Mouse (Mus musculus): ENCODE measurements around the gene Soga1.

Soga1 gene

DNA sequence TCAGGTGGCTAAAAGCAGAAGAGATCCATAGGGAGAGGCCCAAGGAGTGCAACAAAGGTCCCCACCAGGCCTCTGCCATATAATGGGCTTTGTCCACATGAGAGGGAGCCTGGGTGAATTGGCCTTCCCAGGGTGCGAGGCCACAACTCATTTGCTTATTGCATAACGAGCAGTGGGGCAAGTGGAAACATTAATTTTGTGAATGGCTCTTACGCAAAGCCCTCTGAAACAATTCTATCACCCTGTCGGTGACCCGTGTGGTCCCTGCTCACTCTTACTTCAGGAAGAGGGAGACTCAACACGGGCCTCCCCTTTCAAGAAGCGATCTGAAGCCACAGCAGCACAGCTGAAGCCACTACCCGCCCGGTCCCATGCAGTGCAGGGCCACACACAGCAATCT is 41.8 kb downstream of the Soga1 start:
- DNase-seq (ENCODE audit: low read depth, low spot score), result no peak

DNA sequence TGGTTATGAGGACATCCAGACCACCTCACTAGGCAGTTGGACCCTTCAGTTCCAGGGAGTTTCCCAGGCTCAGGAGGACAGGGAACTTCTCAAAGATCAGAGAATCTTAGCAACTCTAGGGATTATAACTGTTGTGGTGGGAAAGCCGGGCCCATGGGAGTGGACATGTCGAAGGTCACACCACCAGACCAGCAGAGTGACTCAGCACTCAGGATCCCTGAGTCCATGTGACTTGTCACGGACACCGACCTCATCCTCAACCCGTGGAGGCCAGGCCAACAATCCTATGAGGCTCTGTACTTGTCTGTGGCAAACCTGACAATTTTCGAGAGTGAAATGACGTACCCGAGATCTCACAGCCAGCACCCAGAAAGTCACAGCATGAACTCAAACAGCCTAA is 42.7 kb downstream of the Soga1 start:
- no peak for DNase-seq (ENCODE audit: low read depth, low spot score)

DNA sequence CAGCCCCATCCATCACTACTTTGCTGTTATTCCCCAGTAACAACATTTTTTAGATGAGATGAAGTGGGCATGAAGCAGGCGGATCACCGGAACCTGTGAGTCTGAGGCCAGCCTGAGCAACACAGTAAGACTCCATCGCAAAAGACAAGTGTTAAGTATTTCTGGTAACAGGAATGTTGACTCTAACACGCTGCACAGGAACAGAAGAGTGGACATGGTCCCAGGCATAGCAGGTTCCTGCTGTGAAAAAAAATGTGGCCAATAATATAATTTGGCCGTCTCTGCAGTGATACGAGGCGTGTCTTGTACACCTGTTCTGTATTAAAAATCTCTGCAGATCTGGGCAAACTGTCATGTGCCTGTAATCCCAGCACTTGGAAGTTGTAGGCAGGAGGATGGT is 43.7 kb downstream of the Soga1 start:
- DNase-seq (ENCODE audit: low read depth, low spot score), result no peak

DNA sequence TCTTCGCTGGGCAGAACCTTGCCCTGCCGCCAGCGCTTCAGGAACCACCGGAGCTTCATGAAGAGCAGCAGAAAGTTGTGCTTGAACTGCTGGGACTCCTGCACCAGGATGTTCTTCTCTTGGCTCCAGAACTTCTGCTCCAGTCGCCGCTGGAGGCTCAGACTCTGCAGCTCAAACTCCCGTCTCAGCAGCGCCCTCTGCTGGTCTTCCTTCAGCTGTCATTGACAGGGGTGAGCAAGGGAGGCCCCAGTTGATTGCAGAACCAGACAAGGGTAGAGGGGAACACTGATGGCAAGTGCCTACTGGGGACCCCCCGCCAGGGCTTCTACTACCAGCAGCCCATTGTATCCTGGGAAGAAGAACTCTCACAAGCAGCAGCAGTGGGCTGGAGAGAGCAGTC is 48.2 kb downstream of the Soga1 start:
- no peak for DNase-seq (ENCODE audit: low read depth, low spot score)

DNA sequence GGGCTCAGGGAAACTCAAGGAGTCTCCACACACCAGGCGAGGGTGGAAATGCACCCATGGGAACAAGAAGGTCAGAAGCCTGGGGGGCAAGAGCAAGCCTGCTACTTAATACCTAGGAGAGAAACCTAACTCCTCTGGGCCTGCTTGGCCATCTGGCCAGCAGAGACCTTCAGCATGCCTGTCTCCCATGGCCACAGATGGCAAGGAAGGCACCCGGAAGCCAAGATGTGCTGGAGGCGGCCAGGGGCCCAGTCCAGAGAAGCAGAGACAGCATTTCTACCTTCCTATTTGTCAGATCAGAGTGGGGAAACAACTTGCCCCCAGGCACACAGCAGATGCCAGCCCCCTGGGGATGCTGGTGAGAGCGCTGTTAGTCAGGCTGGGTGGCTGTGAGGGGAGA is 50.8 kb downstream of the Soga1 start:
- no peak for DNase-seq (ENCODE audit: low read depth, low spot score)

DNA sequence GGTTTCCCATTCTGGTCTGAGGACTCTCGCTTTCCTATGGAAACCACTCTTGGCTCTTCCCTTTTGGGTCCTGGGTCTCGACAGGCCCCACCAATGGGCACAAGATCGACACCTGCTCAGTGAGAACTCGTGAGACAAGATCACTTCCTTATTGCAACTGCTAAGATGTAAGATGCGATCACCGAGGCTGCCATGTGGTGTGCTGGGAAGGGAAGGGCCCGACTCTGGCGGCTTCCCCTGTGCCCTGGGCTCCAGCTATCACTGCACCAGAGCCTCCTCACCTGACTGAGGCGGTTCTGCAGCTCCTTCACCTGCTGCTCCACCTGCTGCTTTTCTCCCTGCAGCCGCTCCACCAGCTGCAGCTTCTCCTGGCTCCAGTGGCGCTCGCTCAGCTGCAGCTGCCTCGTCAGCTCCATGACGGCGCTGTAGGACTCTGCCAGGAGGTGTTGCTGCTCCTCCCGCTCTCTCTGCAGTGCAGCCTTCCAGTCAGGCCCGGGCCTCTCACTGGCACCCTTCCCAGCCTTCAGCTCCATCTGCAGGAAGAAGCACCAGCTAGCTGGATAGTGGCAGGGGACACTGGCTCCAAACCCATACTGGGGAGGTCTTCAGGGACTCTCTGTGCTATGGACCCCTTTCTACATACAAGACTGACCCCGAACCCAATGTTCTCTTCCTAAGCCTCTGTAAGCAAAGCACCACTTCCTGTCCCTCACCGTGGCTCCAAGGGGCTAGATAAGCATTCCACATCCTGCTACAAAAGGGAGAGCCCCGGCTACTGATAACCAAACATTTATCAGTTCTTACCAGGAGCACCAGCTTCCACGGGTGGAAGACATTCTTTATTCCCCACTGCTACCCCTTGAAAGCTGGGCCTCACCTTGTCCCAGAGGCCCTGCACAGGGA is 51.7 kb downstream of the Soga1 start:
- no peak for DNase-seq (ENCODE audit: low read depth, low spot score)

DNA sequence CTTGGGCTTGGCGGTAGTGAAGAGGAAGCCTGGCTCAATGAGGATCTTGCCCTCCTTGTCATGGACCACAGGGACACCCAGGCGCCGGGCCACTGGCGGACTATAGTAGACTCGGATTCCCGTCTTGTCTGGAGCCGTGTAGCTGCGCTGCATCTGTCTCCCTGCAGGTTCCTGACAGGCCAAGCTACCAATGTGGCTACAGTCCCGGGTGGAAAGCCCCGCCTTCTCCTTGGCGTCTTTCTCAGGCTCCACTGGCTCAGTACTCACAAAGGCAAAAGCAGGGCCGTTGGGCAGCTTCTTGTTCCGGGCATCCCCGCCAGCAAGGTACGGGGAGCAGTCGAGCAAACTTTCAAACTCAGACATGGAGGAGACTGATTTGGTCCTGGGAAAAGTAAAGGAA is 57.9 kb downstream of the Soga1 start:
- no peak for DNase-seq (ENCODE audit: low read depth, low spot score)

DNA sequence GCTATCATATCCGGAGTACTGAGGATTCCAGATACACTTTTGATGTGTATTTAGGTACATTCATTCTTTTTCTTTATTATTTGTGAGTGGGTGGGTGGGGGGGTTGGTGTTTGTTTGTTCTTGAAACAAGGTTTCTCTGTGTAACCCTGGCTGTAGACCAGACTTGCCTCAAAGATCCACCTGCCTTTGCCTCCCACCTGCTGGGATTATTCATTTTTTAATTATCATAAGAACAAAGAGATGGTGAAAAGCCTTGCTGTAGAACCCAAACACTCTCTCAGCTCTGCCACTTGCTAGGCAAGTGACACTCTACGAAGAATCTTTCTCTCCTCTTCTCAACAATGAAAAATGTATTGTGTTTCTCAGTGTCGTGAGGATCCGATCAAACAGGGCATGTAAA is 59.8 kb downstream of the Soga1 start:
- DNase-seq (ENCODE audit: low read depth, low spot score), result no peak

DNA sequence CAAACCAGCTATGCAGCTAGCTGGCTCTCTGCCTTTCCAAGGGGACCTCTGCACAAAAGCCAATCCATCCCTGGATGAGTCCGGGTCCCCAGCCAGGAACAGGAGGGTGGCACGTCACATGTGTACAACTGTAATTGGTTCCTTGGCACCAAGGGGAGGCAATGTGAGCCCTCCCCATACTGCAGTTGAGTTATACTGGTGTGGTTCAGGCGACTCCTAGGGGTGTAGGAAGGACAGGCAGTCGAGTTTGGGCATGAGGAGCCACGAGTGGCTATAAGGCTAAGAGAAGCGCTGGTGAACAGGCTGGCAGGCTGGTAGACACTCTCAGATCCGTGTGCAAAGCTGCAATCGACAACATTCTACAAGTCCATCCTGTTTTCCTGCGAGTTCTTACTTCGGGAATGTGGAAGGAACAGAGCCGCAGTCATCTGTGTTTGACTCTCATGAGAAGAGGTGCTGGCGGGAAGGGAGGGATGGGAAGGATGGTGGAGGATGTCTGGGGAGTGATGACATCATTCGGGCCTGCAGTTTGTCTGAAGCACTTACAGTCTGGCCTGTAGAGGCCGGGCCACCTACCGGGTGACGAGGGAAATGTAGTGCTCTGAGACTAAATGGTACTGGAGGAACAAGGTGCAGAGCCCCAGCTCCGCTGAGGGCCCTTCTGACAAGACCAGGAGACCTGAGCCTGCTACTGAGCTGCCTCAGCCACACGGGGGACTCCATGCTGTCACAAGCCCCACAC is 62.4 kb downstream of the Soga1 start:
- DNase-seq (ENCODE audit: low read depth, low spot score), result no peak

DNA sequence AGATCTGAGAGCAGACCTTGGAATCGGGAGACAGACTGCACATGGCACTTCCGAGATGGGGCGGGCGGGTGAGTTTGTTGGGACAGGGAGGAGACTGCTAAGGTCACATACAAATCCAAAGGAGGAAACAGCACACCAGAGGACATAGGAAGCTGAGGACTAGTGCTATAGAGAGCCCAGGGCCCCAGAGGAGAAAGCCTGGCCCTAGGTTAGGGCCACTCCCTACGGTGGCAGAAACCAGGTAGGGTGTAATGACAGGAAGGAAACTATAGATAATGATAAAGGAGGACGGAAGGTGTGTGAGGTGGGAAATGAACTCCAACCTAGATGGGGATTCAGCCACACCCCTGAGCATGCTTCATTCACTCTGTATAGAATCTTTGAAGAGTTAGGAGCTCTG is 66.7 kb downstream of the Soga1 start:
- DNase-seq (ENCODE audit: low read depth, low spot score), result no peak

DNA sequence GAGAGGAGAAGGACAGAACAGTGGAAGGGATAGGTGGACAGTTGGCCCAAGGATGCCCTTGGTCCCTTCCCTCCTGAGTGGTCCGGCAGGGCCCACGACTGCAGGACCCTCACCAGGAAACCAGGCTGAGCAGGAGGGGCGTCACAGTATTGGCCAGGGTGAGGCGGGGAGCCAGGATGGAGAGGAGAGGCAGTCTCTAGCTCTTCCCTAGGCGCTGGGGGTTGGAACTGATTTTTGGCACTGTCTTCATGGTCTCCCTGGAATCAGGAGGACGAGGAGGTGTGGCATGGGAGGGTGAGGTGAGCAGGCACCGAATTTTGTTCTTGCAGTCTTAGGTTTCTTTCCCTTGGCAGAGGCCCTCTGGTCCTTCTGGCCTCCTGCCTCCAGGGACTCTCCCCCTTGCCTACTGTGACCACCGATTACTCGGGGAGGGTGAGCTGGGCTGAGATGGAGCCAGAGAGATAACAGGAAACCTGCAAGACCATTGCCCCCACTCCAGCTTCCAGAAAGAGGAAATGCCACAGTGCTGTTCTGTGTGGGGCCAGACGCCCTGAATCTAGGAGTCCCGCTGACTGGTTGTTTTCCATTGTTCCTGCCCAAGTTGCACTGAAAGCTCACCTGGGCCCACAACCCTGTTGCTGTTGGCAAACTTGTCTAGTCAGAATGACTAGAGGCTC is 68.3 kb downstream of the Soga1 start:
- no peak for DNase-seq (ENCODE audit: low read depth, low spot score)

DNA sequence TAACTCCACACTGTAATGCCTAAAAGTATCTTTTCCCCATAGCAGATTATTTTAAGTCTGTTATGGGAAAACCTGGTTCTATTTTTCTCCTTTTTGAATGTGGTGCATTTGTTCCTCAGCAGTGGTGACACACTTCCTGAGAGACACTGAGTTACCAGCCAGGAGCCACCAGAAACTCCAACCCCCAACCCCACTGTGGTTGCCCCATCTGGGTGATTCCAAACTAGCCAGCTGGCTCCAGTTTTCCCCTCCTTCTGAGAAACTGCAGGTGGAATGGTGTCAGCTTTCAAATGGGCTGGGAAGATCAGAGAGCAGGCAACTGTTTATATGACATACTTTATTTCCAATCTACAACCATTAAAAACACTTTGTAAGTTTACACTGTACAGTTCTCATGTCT is 68.9 kb downstream of the Soga1 start:
- DNase-seq (ENCODE audit: low read depth, low spot score), result no peak

DNA sequence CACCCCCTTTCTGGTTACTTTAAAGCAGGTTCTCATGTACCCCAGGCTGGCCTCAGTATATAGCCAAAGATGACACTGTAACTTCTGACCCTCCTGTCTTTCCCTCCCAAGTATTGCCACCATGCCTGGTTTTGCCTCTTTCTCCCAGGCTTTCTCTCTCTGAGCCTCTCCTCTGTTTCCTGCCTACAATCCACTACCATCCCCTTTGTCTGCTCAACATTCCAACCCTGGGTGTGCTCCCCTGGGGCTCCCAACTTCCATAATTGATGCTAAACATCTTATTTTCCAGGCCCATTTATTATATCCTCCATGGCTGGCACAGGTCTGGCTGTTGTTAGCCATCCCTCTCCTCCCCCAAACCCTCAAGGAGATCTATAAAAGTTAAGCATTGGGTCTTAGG is 70.5 kb downstream of the Soga1 start:
- DNase-seq (ENCODE audit: low read depth, low spot score), result no peak

DNA sequence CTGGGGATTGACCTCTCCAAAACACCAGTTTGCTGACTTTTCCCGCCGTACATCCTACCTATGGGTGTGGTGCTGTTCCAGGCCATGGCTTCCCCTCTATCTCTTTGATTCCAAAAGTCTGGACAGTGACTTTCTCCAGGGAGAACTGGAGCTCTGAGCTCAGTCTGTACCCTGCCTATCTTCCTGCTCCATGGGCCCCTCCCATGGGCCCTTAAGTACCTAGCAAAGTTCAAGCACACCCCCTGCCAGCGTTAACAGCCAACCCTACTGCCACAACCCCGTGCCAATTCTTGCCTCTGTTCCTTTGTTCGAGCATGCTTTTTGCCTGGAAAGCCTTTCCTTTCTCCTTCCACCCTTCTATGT is 71.8 kb downstream of the Soga1 start:
- no peak for DNase-seq (ENCODE audit: low read depth, low spot score)

DNA sequence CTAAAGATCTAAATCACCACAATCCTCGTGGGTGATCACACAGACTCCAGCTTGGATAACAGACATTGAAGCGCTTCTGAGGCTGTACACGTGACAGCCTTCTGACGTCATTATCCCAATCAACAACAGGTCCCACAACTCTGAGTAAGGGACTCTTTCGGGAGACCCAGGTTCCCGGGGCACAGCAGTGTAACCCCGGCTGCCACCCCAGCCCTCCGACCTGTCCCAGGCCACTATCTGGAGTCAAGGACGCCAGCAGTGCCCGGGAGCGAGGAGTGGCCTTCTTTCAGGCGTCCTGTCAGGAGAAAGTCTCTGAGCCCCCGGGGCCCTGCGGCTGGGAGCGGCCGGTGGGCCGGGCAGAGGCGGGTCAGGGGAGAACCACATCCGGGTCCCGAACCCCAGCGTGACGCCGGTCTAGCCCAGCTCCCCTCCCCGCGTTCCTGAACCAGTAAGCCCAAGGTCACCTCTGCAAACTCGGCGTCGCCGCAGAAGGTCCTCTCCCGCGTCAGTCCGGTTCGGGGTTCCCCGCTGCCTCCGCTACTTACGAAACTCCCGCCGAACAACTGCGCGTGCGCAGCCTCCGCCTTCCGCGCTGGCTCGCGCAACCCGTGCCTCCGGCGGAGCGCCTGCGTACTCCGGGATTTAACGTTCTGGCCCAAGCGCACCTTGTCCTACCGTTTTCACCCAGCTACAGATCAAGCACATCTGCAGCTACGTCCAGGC is 72.4 kb downstream of the Soga1 start, which contains the start of gene Dsn1:
TSS of gene Dsn1 (minus strand) at position 644 of the 723 bp plus-strand sequence.
- peak; percentile 64 for DNase-seq (ENCODE audit: low read depth, low spot score)

DNA sequence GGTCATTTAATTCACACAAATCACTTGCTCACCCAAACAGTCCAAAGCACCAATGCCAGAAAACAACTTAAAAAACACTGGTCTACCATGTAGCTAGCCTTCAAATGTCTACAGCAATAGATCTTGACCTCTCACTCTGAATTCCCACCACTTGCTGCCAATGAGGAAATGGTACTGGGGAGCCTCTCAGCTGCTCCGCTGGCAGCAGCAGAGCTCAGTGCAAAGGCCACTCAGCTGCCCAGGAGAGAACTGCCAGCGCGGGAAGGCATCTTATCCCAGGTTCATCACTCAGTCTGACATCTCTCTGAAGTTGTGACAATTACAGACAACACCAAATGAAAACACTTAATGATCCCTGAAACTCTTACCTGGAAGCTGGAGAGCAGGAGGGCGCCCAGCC is 76.7 kb downstream of the Soga1 start:
- no peak for DNase-seq (ENCODE audit: low read depth, low spot score)

DNA sequence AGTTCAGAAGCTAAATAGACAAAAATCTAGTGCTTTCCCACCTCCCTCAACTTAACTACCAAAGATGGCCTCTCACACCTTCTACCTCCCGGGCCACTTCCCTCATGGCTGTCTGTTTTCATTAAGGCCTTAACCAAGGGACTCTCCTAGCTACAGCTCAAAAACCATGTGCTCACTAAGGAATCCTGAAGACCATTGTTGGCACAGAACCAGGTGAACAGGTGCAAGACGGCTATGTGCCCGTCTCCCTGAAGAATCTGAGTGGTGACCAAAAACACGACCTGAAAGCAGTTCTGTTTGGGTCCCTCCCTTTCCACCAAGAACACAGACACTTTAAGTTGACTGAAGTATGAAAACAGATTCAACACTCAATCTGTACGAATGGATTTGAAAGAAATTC is 80.8 kb downstream of the Soga1 start:
- no peak for DNase-seq (ENCODE audit: low read depth, low spot score)

DNA sequence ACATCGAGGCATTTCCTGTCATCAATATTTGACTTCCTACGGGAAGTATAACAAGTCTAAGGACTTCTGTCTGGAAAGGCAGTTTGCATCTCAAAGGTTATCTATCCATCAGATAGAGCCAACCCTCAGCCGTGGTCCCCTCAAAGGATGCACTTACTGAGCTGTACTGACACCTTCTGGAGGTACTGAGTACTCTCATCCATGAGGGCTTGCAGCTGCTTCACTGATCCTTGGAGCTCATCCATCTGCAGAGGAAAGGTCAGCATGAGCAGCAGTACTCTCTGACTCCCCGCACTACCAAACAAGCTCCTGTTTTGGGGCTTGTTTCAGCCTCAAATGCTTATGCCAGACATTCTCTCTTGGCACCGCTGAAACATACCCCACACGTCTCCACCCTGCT is 82.5 kb downstream of the Soga1 start:
- DNase-seq (ENCODE audit: low read depth, low spot score), result peak; percentile 43

DNA sequence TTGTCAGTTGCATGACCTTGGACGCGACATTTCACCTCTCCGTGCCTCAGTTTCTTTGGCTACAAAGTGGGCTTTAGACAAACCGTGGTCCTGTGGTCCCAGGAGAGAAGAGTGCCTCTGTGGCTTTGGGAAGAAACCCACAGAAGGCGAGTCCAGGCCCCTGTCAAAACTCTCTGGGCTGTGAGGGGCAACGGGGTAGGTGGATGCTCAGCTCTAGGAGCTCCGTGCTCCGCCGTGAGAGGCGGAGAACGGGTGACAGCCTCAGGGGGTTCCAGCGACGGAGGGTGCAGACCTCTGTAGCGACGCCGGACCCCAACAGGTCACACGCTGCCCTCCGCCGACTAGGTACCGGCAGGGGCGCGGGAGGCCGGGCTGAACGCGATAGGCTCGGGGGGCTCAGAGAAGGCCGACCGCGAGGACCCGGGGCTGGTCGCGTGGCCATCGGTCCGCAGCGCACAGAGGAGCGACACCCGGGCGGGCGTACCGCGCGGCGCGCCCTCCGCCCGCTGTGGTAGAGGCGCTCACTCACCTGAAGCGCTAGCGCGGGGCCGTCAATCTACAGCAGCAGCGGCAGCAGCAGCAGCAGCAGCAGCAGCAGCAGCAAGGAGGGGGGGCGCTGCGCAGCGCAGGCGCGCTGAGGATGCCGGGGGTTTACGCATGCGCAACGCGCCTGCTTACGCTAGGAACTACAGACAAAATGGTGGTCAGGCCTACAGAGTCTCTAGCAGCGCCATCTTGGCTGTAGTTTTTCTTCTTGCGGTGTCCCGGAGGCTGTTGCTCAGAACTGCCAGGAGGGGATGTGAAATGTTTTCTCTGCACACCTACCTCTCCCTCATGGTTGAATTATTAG is 87.4 kb downstream of the Soga1 start, which contains the start of gene Ndrg3:
TSS of gene Ndrg3 (minus strand) at position 587 of the 850 bp plus-strand sequence.
- DNase-seq (ENCODE audit: low read depth, low spot score), result peak; percentile 98

DNA sequence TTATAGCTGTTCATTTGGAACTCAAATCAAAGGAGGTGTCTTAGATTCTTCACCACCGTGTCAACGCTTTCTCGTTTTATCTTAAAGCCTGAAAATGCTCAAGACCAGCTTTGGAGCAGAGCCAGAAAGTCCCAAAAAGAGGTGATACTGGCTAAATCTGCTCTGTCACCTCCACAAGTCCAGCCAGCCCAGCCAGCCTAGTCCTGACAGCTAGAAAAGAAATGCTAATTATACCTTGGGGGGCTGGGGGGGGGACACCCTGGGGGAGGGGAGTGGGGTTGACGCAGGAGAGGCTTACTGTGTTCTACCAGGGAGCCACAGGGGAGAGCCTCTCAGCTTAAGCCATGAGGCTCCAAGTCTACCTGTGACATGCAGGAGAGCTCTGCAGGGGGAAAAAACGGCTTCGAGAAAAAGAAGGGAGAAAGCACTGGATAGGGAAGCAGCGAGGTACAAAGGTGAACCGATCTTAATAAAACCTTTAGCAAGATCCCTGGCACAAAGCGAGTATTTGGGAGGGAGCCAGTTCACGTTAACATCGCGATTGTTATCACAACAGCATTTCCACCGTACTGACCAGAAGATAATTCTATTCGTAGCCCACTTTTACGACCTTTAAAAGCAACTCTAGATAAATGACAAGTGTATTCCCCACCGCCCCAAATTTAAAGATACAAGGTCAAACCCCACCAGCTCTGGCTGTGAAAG is 88.2 kb downstream of the Soga1 start:
- peak; percentile 53 for DNase-seq (ENCODE audit: low read depth, low spot score)

Data from telencephalon, adult 2 months (tissue).